Mouse (Mus musculus): ENCODE results near the gene Ptgr2. TPM values are rescaled to one million over a fixed set of nuclear protein-coding genes. Genes with fewer than 3 reads are reported as not detected.
A peak's percentile ranks its signal among the peaks of the same experiment; 100 is the strongest.
"Not testable (repeated sequence)": the region's sequence is repeated elsewhere in the genome, so short reads cannot be mapped to it uniquely, and the experiment has no call there.

The Ptgr2 gene
- 100 to 1,000 TPM; 234 to 244 TPM for total RNA-seq (2021)
- long read RNA-seq, experiment 1, transcript Ptgr2-207 (10 exons, 2,073 nt), result minor isoform, 12 of 292 reads
- long read RNA-seq, experiment 1, transcript Ptgr2-201 (10 exons, 3,168 nt), result major isoform, 201 of 292 reads
- long read RNA-seq, experiment 1, partial matches to known transcripts, result 27 of 292 reads
- long read RNA-seq, experiment 1, other reads (novel, unspliced or antisense), result 50 of 292 reads
- long read RNA-seq, experiment 2, transcript Ptgr2-201 (10 exons, 3,168 nt), result major isoform, 105 of 149 reads
- long read RNA-seq, experiment 2, partial matches to known transcripts, result 16 of 149 reads
- long read RNA-seq, experiment 2, other reads (novel, unspliced or antisense), result 25 of 149 reads

- DNase-seq, result peak; percentile 95 to 97
These were observed at the start of gene Ptgr2 for GRCm38 (mm10) chr12:84284885-84285592. Ptgr2 (plus strand) TSS chr12:84285232.

- DNase-seq, result no peak
These were observed 49.5 kb upstream of the Ptgr2 start for GRCm38 (mm10) chr12:84235577-84235976.

GRCm38 (mm10) chr12:84235981-84236752 lies 48.9 kb upstream of the Ptgr2 start:
- no peak for DNase-seq

GRCm38 (mm10) chr12:84237036-84237435 lies 48.0 kb upstream of the Ptgr2 start:
- not testable (repeated sequence) for DNase-seq

GRCm38 (mm10) chr12:84243076-84243770 lies 41.8 kb upstream of the Ptgr2 start:
- peak in 1 of 2 experiments; percentile 42 for DNase-seq

GRCm38 (mm10) chr12:84245683-84246082 lies 39.3 kb upstream of the Ptgr2 start:
- no peak for DNase-seq

GRCm38 (mm10) chr12:84249217-84249616 lies 35.8 kb upstream of the Ptgr2 start:
- peak; percentile 80 to 84 for DNase-seq

- no peak for DNase-seq
These were observed 32.2 kb upstream of the Ptgr2 start for GRCm38 (mm10) chr12:84252811-84253210.

GRCm38 (mm10) chr12:84254886-84255285 lies 30.1 kb upstream of the Ptgr2 start:
- DNase-seq, result no peak

- no peak for DNase-seq
These were observed 24.7 kb upstream of the Ptgr2 start for GRCm38 (mm10) chr12:84260363-84260762.

GRCm38 (mm10) chr12:84267264-84267663 lies 17.8 kb upstream of the Ptgr2 start:
- DNase-seq, result no peak

GRCm38 (mm10) chr12:84273366-84273765 lies 11.7 kb upstream of the Ptgr2 start:
- DNase-seq, result no peak

GRCm38 (mm10) chr12:84275288-84275687 lies 9.7 kb upstream of the Ptgr2 start:
- peak; percentile 10 to 40 for DNase-seq

- DNase-seq, result no peak
These were observed 8.7 kb upstream of the Ptgr2 start for GRCm38 (mm10) chr12:84276288-84276687.

- DNase-seq, result no peak
These were observed 8.2 kb upstream of the Ptgr2 start for GRCm38 (mm10) chr12:84276799-84277198.

- DNase-seq, result no peak
These were observed 7.2 kb upstream of the Ptgr2 start for GRCm38 (mm10) chr12:84277832-84278231.

- peak; percentile 26 to 33 for DNase-seq
These were observed 6.1 kb upstream of the Ptgr2 start for GRCm38 (mm10) chr12:84278901-84279300.

- DNase-seq, result peak in 1 of 2 experiments; percentile 11
These were observed 641 bp upstream of the Ptgr2 start for GRCm38 (mm10) chr12:84284391-84284790.

- DNase-seq, result no peak
These were observed 549 bp downstream of the Ptgr2 start for GRCm38 (mm10) chr12:84285593-84285968.

- DNase-seq, result peak; percentile 53 to 66
These were observed 3.4 kb downstream of the Ptgr2 start for GRCm38 (mm10) chr12:84288461-84288860.

- DNase-seq, result peak in 1 of 2 experiments; percentile 16
These were observed 12.8 kb downstream of the Ptgr2 start for GRCm38 (mm10) chr12:84297851-84298250.

GRCm38 (mm10) chr12:84299265-84299664 lies 14.2 kb downstream of the Ptgr2 start:
- DNase-seq, result no peak

Data from heart, adult 18-20 months (tissue).